Mouse (Mus musculus): ENCODE measurements around the gene Fbll1.

DNA sequence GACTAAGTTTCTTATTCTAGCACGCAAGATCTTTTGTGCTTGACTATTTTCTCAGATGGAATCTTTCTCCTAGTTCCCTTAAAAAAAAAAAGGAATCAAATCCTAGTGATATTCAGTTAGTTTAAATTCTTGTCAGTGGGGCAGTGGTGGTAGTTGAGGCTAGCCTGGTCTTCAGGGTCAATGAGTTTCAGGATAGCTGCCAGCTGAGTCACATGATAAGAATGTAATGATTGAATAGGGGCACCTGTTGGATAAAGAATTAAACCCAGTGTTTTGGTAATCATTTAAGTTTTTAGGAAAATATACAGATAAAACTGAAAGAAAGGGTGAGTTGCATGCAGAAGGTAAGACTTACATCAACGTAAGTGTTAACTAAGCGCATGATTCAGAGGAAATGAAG is 23.1 kb downstream of the Fbll1 start:
- TF ChIP-seq POLR2A (IDR thresholded peaks at IDR 0.05; ENCODE audit: borderline replicate concordance, extremely low read depth, low read depth, low read length), result no peak
- no peak for TF ChIP-seq CTCF (IDR thresholded peaks at IDR 0.05; ENCODE audit: insufficient read depth, low read length)

Data from lung, adult 2 months (tissue).